Mouse (Mus musculus) hindbrain, embryonic 11.5 days (tissue): ENCODE data around the gene Casp9. TPM values are rescaled to one million over a fixed set of nuclear protein-coding genes. Genes with fewer than 3 reads are reported as not detected.

ENCODE experiments used
- ATAC-seq: fragments of 200-750 bp; cut with Nextera tagmentation; 2 replicates; pipeline ENCODE4 v1.8.0; 2017; ENCODE audit warnings: mild to moderate bottlenecking, moderate TSS enrichment, moderate library complexity; ENCODE audit not compliant: low FRiP score
- DNase-seq: peaks from one replicate; pipeline ENCODE4 v3.0.0-alpha.2; 2015; ENCODE audit warnings: low spot score
- H3K27ac ChIP-seq: fragments of 300-500 bp; sonication (generic); 2 replicates; pipeline ENCODE4 v1.5.1; 2014; ENCODE audit warnings: mild to moderate bottlenecking, low read depth, low read length
- H3K27me3 ChIP-seq: fragments of 300-500 bp; sonication (generic); 2 replicates; pipeline ENCODE4 v1.6.1; 2014; ENCODE audit warnings: mild to moderate bottlenecking, low read length, moderate library complexity, mixed read lengths; ENCODE audit not compliant: control insufficient read depth, insufficient read depth
- H3K36me3 ChIP-seq: fragments of 300-500 bp; sonication (generic); 2 replicates; pipeline ENCODE4 v1.6.1; 2014; ENCODE audit warnings: mild to moderate bottlenecking, low read length, moderate library complexity, mixed read lengths; ENCODE audit not compliant: control insufficient read depth, insufficient read depth
- H3K4me1 ChIP-seq: fragments of 300-500 bp; sonication (generic); replicated peaks from 2 replicates; pipeline ENCODE4 v1.6.1; 2014; ENCODE audit warnings: low read length, mixed read lengths; ENCODE audit not compliant: control insufficient read depth, insufficient read depth
- H3K4me2 ChIP-seq: fragments of 300-500 bp; sonication (generic); replicated peaks from 2 replicates; pipeline ENCODE4 v1.6.1; 2014; ENCODE audit warnings: mild to moderate bottlenecking, low read depth, low read length
- H3K4me3 ChIP-seq: fragments of 300-500 bp; sonication (generic); 2 replicates; pipeline ENCODE4 v1.5.1; 2014; ENCODE audit warnings: low read depth, low read length
- H3K9ac ChIP-seq: fragments of 300-500 bp; sonication (generic); 2 replicates; pipeline ENCODE4 v1.6.1; 2014; ENCODE audit warnings: low read depth, low read length
- H3K9me3 ChIP-seq: fragments of 300-500 bp; sonication (generic); 2 replicates; pipeline ENCODE4 v1.6.1; 2016; ENCODE audit warnings: low read length; ENCODE audit not compliant: control insufficient read depth
- WGBS: fragments of 180-500 bp; shearing (Covaris S2); extraction: QIAGEN DNeasy Blood & Tissue Kit; methylation state at CpG from one replicate; pipeline ENCODE4 v1.1.7; 2014; 5-methylcytosine and 5-hydroxymethylcytosine counted together
- polyA plus RNA-seq: library from polyadenylated mRNA; unstranded; fragments of >200 nt; fragmentation: Nextera tagmentation; extraction: Ambion mirVana; gene quantifications from 2 replicates; pipeline ENCODE4 v1.2.1, GENCODE M21; 2014

Gene Casp9
- polyA plus RNA-seq, 1 experiment from 2014 or later = 17.3 TPM

- no peak overlapping the region for H3K4me3 ChIP-seq
- H3K27ac ChIP-seq = no peak overlapping the region
- no peak for DNase-seq
- 85% methylated on average over 13 of the region's 13 CpGs for WGBS
- no peaks in the 10 kb centered on the region for H3K27me3 ChIP-seq
- H3K9ac ChIP-seq = no peak overlapping the region
- no peak overlapping the region for H3K4me2 ChIP-seq
- ATAC-seq = no peak
- H3K9me3 ChIP-seq = no peaks in the 10 kb centered on the region
- no peaks in the 10 kb centered on the region for H3K4me1 ChIP-seq
- H3K36me3 ChIP-seq = no peaks in the 10 kb centered on the region
Measured at GRCm38 (mm10) chr4:141818861-141819260, 25.4 kb downstream of the Casp9 start.

- H3K4me2 ChIP-seq = no peak overlapping the region
- no peak overlapping the region for H3K27ac ChIP-seq
- ATAC-seq (no peak), DNase-seq (no peak)
- H3K4me1 ChIP-seq = no peaks in the 10 kb centered on the region
- H3K9me3 ChIP-seq = no peaks in the 10 kb centered on the region
- 88% methylated on average over 7 of the region's 7 CpGs for WGBS
- no peak overlapping the region for H3K4me3 ChIP-seq
- no peak overlapping the region for H3K9ac ChIP-seq
- H3K27me3 ChIP-seq = no peaks in the 10 kb centered on the region
- H3K36me3 ChIP-seq = no peaks in the 10 kb centered on the region
Measured at GRCm38 (mm10) chr4:141819316-141819715, 25.9 kb downstream of the Casp9 start.

- Histone ChIP-seq H3K4me2 (no peak overlapping the region), H3K9ac (no peak overlapping the region), H3K4me1 (no peaks in the 10 kb centered on the region), H3K36me3 (no peaks in the 10 kb centered on the region), H3K9me3 (no peaks in the 10 kb centered on the region), H3K27ac (no peak overlapping the region), H3K4me3 (no peak overlapping the region), H3K27me3 (no peaks in the 10 kb centered on the region)
- DNase-seq = no peak
- 84% methylated on average over 3 of the region's 3 CpGs for WGBS
- ATAC-seq = no peak
Measured at GRCm38 (mm10) chr4:141821178-141821577, 27.8 kb downstream of the Casp9 start.

GRCm38 (mm10) chr4:141822089-141822488 lies 28.7 kb downstream of the Casp9 start:
- ATAC-seq = no peak
- no peak overlapping the region for H3K4me2 ChIP-seq
- no peak overlapping the region for H3K4me3 ChIP-seq
- no peaks in the 10 kb centered on the region for H3K4me1 ChIP-seq
- H3K27me3 ChIP-seq = no peaks in the 10 kb centered on the region
- 73% methylated on average over 10 of the region's 10 CpGs for WGBS
- DNase-seq = no peak
- no peak overlapping the region for H3K9ac ChIP-seq
- H3K27ac ChIP-seq = no peak overlapping the region
- no peaks in the 10 kb centered on the region for H3K36me3 ChIP-seq
- no peaks in the 10 kb centered on the region for H3K9me3 ChIP-seq

DNA sequence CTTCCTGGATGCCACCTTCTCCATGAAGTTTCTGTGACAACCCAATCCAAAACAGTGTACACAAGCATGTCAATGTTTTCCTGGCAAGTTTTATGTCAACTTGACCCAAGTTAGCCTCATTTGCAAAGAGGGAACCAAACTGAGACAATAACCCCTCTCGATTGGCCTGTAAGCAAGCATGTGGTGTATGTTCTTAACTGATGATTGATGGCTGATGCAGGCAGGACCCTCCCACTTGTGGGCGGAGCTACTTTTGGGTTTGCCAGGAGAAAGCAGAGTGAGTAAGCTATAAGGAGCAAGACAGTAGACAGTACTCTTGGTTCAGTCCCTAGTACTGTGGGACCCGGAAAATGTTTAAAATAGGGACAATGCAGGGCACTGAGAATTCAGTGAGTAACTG lies 29.6 kb downstream of the Casp9 start:
- Histone ChIP-seq H3K4me1 (no peaks in the 10 kb centered on the region), H3K36me3 (no peaks in the 10 kb centered on the region), H3K9me3 (no peaks in the 10 kb centered on the region), H3K9ac (no peak overlapping the region), H3K4me2 (no peak overlapping the region; the same call in 1 of the 2 replicates), H3K27ac (no peak overlapping the region), H3K4me3 (no peak overlapping the region), H3K27me3 (no peaks in the 10 kb centered on the region)
- peak; percentile 25 for DNase-seq
- 59% methylated on average over 3 of the region's 3 CpGs for WGBS
- ATAC-seq = no peak

GRCm38 (mm10) chr4:141826060-141826459 lies 32.6 kb downstream of the Casp9 start, which contains the start of gene Cela2a:
Gene Cela2a, minus strand, starts transcription at chr4:141826160.
- Histone ChIP-seq H3K4me3 (no peak within 1 kb of the TSS), H3K4me1 (no peaks in the 10 kb centered on the region), H3K9me3 (no peaks in the 10 kb centered on the region), H3K36me3 (no peaks in the 10 kb centered on the region), H3K27ac (no peak within 1 kb of the TSS), H3K9ac (no peak within 1 kb of the TSS), H3K4me2 (no peak within 1 kb of the TSS), H3K27me3 (no peaks in the 10 kb centered on the region)
- DNase-seq = no peak
- WGBS = 59% methylated on average over 5 of the region's 5 CpGs
- ATAC-seq = no peak

DNA sequence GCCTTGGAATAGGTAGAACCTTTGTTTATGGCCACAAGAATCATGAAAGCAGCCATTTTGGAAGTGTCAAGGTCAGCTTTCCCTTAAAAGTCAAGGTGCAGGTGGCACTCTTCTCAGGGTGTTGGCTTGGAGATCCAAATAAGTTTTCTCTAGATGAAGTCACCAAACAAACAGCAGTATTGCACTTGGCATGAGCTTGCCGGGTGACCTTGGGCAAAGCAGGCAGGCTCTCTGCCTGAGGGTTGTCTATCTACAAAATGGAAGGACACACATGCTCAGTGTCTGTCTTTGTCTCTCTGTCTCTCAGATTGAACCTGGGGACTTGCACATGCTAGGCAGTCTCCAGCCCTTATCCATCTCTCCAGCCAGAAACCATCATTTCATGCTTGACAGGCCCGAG lies 34.0 kb downstream of the Casp9 start:
- Histone ChIP-seq H3K27ac (no peak overlapping the region), H3K9ac (no peak overlapping the region), H3K9me3 (no peaks in the 10 kb centered on the region), H3K4me3 (no peak overlapping the region), H3K36me3 (no peaks in the 10 kb centered on the region), H3K4me1 (no peaks in the 10 kb centered on the region), H3K27me3 (no peaks in the 10 kb centered on the region), H3K4me2 (no peak overlapping the region)
- ATAC-seq (no peak), DNase-seq (no peak)
- WGBS = 93% methylated on average over 2 of the region's 2 CpGs

DNA sequence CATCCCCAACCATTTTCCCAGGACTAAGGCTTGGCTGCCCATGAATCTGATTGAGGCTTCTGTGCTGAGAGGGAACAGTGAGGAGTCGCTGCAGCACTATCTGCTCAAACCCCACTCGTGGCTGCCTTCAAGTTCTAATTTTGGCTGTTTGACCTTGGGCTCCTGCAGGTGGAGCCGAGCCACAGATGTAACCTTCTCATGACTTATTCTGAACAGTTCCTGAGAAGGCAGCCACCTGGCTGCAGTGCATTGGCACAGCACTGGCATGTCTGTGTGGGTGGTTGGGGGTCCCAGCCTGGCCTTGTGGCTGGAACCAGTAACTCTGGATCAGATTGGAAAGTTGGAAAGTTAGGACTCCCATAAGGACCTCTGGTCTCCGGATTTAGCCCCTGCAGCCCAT lies 34.8 kb downstream of the Casp9 start:
- DNase-seq (no peak), ATAC-seq (no peak)
- Histone ChIP-seq H3K9ac (no peak overlapping the region), H3K27me3 (no peaks in the 10 kb centered on the region), H3K4me2 (no peak overlapping the region), H3K4me1 (no peaks in the 10 kb centered on the region), H3K9me3 (no peaks in the 10 kb centered on the region), H3K36me3 (no peaks in the 10 kb centered on the region), H3K4me3 (no peak overlapping the region), H3K27ac (no peak overlapping the region)
- 76% methylated on average over 4 of the region's 4 CpGs for WGBS

DNA sequence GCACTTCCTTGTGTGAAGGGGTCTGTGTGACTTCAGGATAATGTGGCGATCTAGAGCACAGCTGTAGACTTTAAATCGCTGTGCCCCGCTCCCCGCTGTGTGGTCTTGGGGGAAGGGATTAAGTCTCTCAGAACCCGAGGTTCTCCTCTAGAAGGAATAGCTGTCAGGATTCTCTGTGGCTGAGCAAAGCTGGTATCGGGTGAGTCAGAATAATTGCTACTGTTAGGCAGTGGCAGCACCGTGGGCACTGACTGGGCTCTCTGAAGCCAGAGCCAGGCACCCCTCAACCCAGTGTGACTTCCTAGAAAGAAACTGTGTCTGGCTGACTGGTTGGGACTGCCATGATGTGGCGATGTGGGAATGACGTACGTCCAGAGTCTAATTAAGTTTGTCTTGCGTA lies 37.0 kb downstream of the Casp9 start:
- H3K36me3 ChIP-seq = no peaks in the 10 kb centered on the region
- no peak overlapping the region for H3K4me2 ChIP-seq
- ATAC-seq (no peak), DNase-seq (no peak)
- WGBS = 62% methylated on average over 11 of the region's 11 CpGs
- H3K4me3 ChIP-seq = no peak overlapping the region
- no peak overlapping the region for H3K9ac ChIP-seq
- no peaks in the 10 kb centered on the region for H3K9me3 ChIP-seq
- no peaks in the 10 kb centered on the region for H3K27me3 ChIP-seq
- H3K27ac ChIP-seq = no peak overlapping the region
- H3K4me1 ChIP-seq = no peaks in the 10 kb centered on the region
